In genomic region chr2:164960716-164961441, GRCm38 (mm10) we compare ENCODE assay signal across 8 mouse cellular contexts. TPM values are rescaled to one million over a fixed set of nuclear protein-coding genes. Genes with fewer than 3 reads are reported as not detected.
DNase-seq lines count a peak whose midpoint lies in the region; ATAC-seq and TF ChIP-seq lines count a peak whose summit lies in the region.

Gene Slc12a5 (plus strand): TSS chr2:164960802.

- no peak for TF ChIP-seq CTCF in bone marrow, adult 2 months (IDR thresholded peaks at IDR 0.05; ENCODE audit: control insufficient read depth, insufficient read depth, low read length)
- TF ChIP-seq CTCF in hindbrain, postnatal 0 days (IDR thresholded peaks at IDR 0.05; ENCODE audit: low read depth), result no peak

- 3% methylated on average over 48 of the region's 54 CpGs for WGBS in bone marrow, adult 2 months
- whole genome bisulfite sequencing in forebrain, embryonic 10.5 days, result under 1% methylated on average over 46 of the region's 54 CpGs
- WGBS in hindbrain, postnatal 0 days, result 1% methylated on average over 34 of the region's 54 CpGs
- 2% methylated on average over 44 of the region's 54 CpGs for WGBS in stomach, embryonic 14.5 days

- H3K4me1 ChIP-seq in bone marrow, adult 2 months (ENCODE audit: control insufficient read depth, insufficient read depth, low read length), result no peaks in the 10 kb centered on the region
- peaks cover 40% of the 10 kb centered on the region for H3K4me1 ChIP-seq in forebrain, embryonic 10.5 days
- 0 out of 2 replicates have a peak, but pooled peaks cover 3% of the 10 kb centered on the region for H3K4me1 ChIP-seq in hindbrain, postnatal 0 days (ENCODE audit: insufficient read depth, low read length)
- H3K4me1 ChIP-seq in stomach, embryonic 14.5 days (ENCODE audit: control insufficient read depth, insufficient read depth, low read length), result peaks cover 8% of the 10 kb centered on the region; the same call in 1 of the 2 replicates

- peak; percentile 37 for DNase-seq in ovary, postnatal 14 days (ENCODE audit: low spot score)
- no peak for DNase-seq in ovary, adult 18-20 months (ENCODE audit: low spot score)
- peak; percentile 81 for DNase-seq in forebrain, embryonic 10.5 days (ENCODE audit: extremely low spot score, low spot score)
- peak; percentile 85 for DNase-seq in hindbrain, postnatal 0 days (ENCODE audit: low spot score)
- peak; percentile 58 to 63 for DNase-seq in left cerebral cortex, postnatal 25 days (ENCODE audit: low spot score in 2 of 2)

- no peak for TF ChIP-seq POLR2A in bone marrow, adult 2 months (IDR thresholded peaks at IDR 0.05; ENCODE audit: borderline replicate concordance, control insufficient read depth, low read depth, low read length)

- no peaks in the 10 kb centered on the region for H3K36me3 ChIP-seq in forebrain, embryonic 10.5 days (replicated peaks)
- no peaks in the 10 kb centered on the region for H3K36me3 ChIP-seq in hindbrain, postnatal 0 days (ENCODE audit: insufficient read depth, low read length)
- H3K36me3 ChIP-seq in stomach, embryonic 14.5 days (ENCODE audit: control insufficient read depth, insufficient read depth, low read length), result no peaks in the 10 kb centered on the region

- ATAC-seq in hindbrain, postnatal 0 days, result peak; percentile 62
- ATAC-seq in megakaryocyte progenitor cell, adult 5-6 weeks (replicated peaks; ENCODE audit: poor library complexity), result peak; percentile 56; the same call in 1 of the 2 replicates
- peak; percentile 80 for ATAC-seq in stomach, embryonic 14.5 days (ENCODE audit: insufficient number of reproducible peaks, insufficient read depth, low FRiP score, low read depth)

- intact Hi-C loops in left cerebral cortex, postnatal 25 days (cut with DNase I), result loop anchor here (2.0 to 5.0 kb wide), 3 partner anchors 36 to 316 kb away; no protein-coding TSS in a partner anchor

- H3K4me3 ChIP-seq in bone marrow, adult 2 months (replicated peaks; ENCODE audit: control insufficient read depth, low read depth, low read length), result peak within 1 kb of the TSS; percentile 60
- peak within 1 kb of the TSS; percentile 72 for H3K4me3 ChIP-seq in forebrain, embryonic 10.5 days
- peak within 1 kb of the TSS; percentile 54 for H3K4me3 ChIP-seq in hindbrain, postnatal 0 days (ENCODE audit: low read length)
- H3K4me3 ChIP-seq in stomach, embryonic 14.5 days (ENCODE audit: low read depth, low read length), result peak within 1 kb of the TSS; percentile 53

- peaks cover 49% of the 10 kb centered on the region for H3K27me3 ChIP-seq in forebrain, embryonic 10.5 days (ENCODE audit: poor library complexity, severe bottlenecking)
- no peaks in the 10 kb centered on the region for H3K27me3 ChIP-seq in hindbrain, postnatal 0 days (ENCODE audit: insufficient read depth, low read length)
- no peaks in the 10 kb centered on the region for H3K27me3 ChIP-seq in stomach, embryonic 14.5 days (ENCODE audit: control insufficient read depth, insufficient read depth, low read length)

- peak within 1 kb of the TSS; percentile 61 for H3K4me2 ChIP-seq in hindbrain, postnatal 0 days (ENCODE audit: low read depth, low read length)
- peak within 1 kb of the TSS; percentile 44 for H3K4me2 ChIP-seq in stomach, embryonic 14.5 days (replicated peaks; ENCODE audit: low read depth, low read length)

- H3K27ac ChIP-seq in bone marrow, adult 2 months (ENCODE audit: control insufficient read depth, insufficient read depth, low read depth, low read length, poor library complexity), result no peak within 1 kb of the TSS
- peak within 1 kb of the TSS; percentile 89 for H3K27ac ChIP-seq in forebrain, embryonic 10.5 days
- peak within 1 kb of the TSS; percentile 69; the same call in 1 of the 2 replicates for H3K27ac ChIP-seq in hindbrain, postnatal 0 days
- no peak within 1 kb of the TSS for H3K27ac ChIP-seq in stomach, embryonic 14.5 days (ENCODE audit: low read length)

- H3K9me3 ChIP-seq in forebrain, embryonic 10.5 days, result no peaks in the 10 kb centered on the region
- H3K9me3 ChIP-seq in hindbrain, postnatal 0 days (ENCODE audit: low read length), result no peaks in the 10 kb centered on the region
- no peaks in the 10 kb centered on the region for H3K9me3 ChIP-seq in stomach, embryonic 14.5 days (ENCODE audit: control insufficient read depth, low read depth, low read length)

- H3K9ac ChIP-seq in hindbrain, postnatal 0 days (replicated peaks; ENCODE audit: low read length), result peak within 1 kb of the TSS; percentile 63
- peak within 1 kb of the TSS; percentile 45; the same call in 1 of the 2 replicates for H3K9ac ChIP-seq in stomach, embryonic 14.5 days (replicated peaks; ENCODE audit: low read depth, low read length)

RNA-seq across cellular contexts. Expression of gene Slc12a5, which starts in this region (rescaled TPM):
- 3.6 and 5.1 TPM in 2 replicates for polyA plus RNA-seq in bone marrow, adult 2 months (2011; ENCODE audit: insufficient read depth, insufficient read length, low replicate concordance, missing spikeins)
- 0.92 and 0.93 TPM in 2 replicates for polyA plus RNA-seq in forebrain, embryonic 10.5 days (2016; fragmentation: Nextera tagmentation; extraction: Ambion mirVana)
- 257 TPM in 2 replicates for total RNA-seq in hindbrain, postnatal 0 days (2014; rRNA removed)
- polyA plus RNA-seq in hindbrain, postnatal 0 days (2015; fragmentation: Nextera tagmentation; extraction: Ambion mirVana), result 67.1 and 71.0 TPM in 2 replicates
- total RNA-seq in left cerebral cortex, postnatal 25 days (2021), result 100 to 1,000 TPM; 546 to 551 TPM
- total RNA-seq in megakaryocyte progenitor cell, adult 5-6 weeks (2015), result 0.15 and 0.27 TPM in 2 replicates
- total RNA-seq in megakaryocyte progenitor cell, adult 5-6 weeks (2017), result 0.51 and 0.96 TPM in 2 replicates
- 1.4 and 2.1 TPM in 2 replicates for polyA plus RNA-seq in stomach, embryonic 14.5 days (2014; fragmentation: Nextera tagmentation; extraction: Ambion mirVana)

Comparison
In these comparisons a context has a peak if more than half of its experiments do, and no peak if none do; other contexts are left out.
1. RNA of gene Slc12a5 (total RNA-seq): 546 to 551 TPM in left cerebral cortex, postnatal 25 days and 257 TPM in hindbrain, postnatal 0 days; 0.15 to 0.96 TPM in megakaryocyte progenitor cell, adult 5-6 weeks; every median in the first group is over 100 times any median in the second.
2. RNA of gene Slc12a5 (polyA plus RNA-seq): 67.1 to 71.0 TPM in hindbrain, postnatal 0 days; 3.6 to 5.1 TPM in bone marrow, adult 2 months, 1.4 to 2.1 TPM in stomach, embryonic 14.5 days and 0.92 to 0.93 TPM in forebrain, embryonic 10.5 days; every median in the first group is over 10 times any median in the second.
3. Peak in DNase-seq, H3K4me3 ChIP-seq and H3K27ac ChIP-seq in forebrain, embryonic 10.5 days; RNA of the gene not detected or under 1 TPM.
4. Peak in ATAC-seq in megakaryocyte progenitor cell, adult 5-6 weeks; RNA of the gene not detected or under 1 TPM.
5. Peak in every context shown above with its lines, with median percentiles within 50 percentile points of each other: H3K4me3 ChIP-seq and ATAC-seq.